Mouse (Mus musculus) embryonic facial prominence, embryonic 11.5 days (tissue): ENCODE results near the gene Epb42. TPM values are rescaled to one million over a fixed set of nuclear protein-coding genes. Genes with fewer than 3 reads are reported as not detected.
"Not testable (repeated sequence)": the region's sequence is repeated elsewhere in the genome, so short reads cannot be mapped to it uniquely, and the experiment has no call there.

Source experiments
- ATAC-seq: fragments of 200-750 bp; cut with Nextera tagmentation; replicated peaks from 2 replicates; pipeline ENCODE4 v1.8.0; 2017; ENCODE audit warnings: low read depth; ENCODE audit not compliant: insufficient number of reproducible peaks, low FRiP score, low TSS enrichment
- DNase-seq: peaks from one replicate; pipeline ENCODE4 v3.0.0-alpha.2; 2015; ENCODE audit warnings: low spot score
- H3K27ac ChIP-seq: fragments of 300-500 bp; sonication (generic); replicated peaks from 2 replicates; pipeline ENCODE4 v1.5.1; 2014; ENCODE audit warnings: mild to moderate bottlenecking, low read depth, low read length, control low read depth
- H3K27me3 ChIP-seq: fragments of 300-500 bp; sonication (generic); 2 replicates; pipeline ENCODE4 v1.6.1; 2014; ENCODE audit warnings: mild to moderate bottlenecking, low read length, moderate library complexity, mixed read lengths; ENCODE audit not compliant: control insufficient read depth, insufficient read depth
- H3K36me3 ChIP-seq: fragments of 300-500 bp; sonication (generic); replicated peaks from 2 replicates; pipeline ENCODE4 v1.6.1; 2014; ENCODE audit warnings: low read depth, mild to moderate bottlenecking, low read length, moderate library complexity, mixed read lengths; ENCODE audit not compliant: control insufficient read depth, insufficient read depth
- H3K4me1 ChIP-seq: fragments of 300-500 bp; sonication (generic); 2 replicates; pipeline ENCODE4 v1.6.1; 2014; ENCODE audit warnings: low read length, mixed read lengths; ENCODE audit not compliant: control insufficient read depth, insufficient read depth
- H3K4me2 ChIP-seq: fragments of 300-500 bp; sonication (generic); 2 replicates; pipeline ENCODE4 v1.6.1; 2014; ENCODE audit warnings: low read depth, mild to moderate bottlenecking, control low read depth, low read length, moderate library complexity
- H3K4me3 ChIP-seq: fragments of 300-500 bp; sonication (generic); 2 replicates; pipeline ENCODE4 v1.5.1; 2014; ENCODE audit warnings: low read depth, low read length, control low read depth
- H3K9ac ChIP-seq: fragments of 300-500 bp; sonication (generic); replicated peaks from 2 replicates; pipeline ENCODE4 v1.6.1; 2014; ENCODE audit warnings: mild to moderate bottlenecking, control low read depth, low read length
- H3K9me3 ChIP-seq: fragments of 300-500 bp; sonication (generic); replicated peaks from 2 replicates; pipeline ENCODE4 v1.6.1; 2016; ENCODE audit warnings: mild to moderate bottlenecking, low read length, inconsistent platforms, mixed read lengths; ENCODE audit not compliant: control insufficient read depth
- WGBS: fragments of 180-500 bp; shearing (Covaris S2); extraction: QIAGEN DNeasy Blood & Tissue Kit; methylation state at CpG from one replicate; pipeline ENCODE4 v1.1.7; 2014; 5-methylcytosine and 5-hydroxymethylcytosine counted together
- polyA plus RNA-seq: library from polyadenylated mRNA; unstranded; fragments of >200 nt; fragmentation: Nextera tagmentation; extraction: Ambion mirVana; gene quantifications from 2 replicates; pipeline ENCODE4 v1.2.1, GENCODE M21; 2014

Epb42 gene
- polyA plus RNA-seq, 1 experiment from 2014 or later = 6.5 TPM

DNA sequence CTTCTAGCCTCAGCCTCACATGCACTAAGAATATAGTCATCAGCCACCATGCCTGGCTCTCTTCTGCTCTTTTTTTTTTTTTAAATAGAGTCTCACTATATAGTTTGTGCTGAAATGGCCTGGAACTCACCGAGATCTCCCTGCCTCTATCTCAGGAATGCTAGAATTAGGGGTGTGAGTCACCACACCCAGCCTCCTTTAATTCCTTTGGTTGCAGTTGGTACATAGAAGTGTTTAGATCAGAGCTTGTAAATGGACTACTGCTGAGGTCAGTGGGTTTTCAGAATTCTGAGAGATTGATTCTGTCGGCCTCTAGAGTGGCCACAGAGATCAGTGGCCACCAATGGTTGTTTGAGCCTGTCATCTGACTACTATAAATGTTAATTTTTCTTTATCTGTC, 56.0 kb downstream of the Epb42 start:
- WGBS = 73% methylated on average over 2 of the region's 2 CpGs
- H3K36me3 ChIP-seq = no peaks in the 10 kb centered on the region
- no peaks in the 10 kb centered on the region for H3K27me3 ChIP-seq
- no peak overlapping the region for H3K4me2 ChIP-seq
- H3K9me3 ChIP-seq = no peaks in the 10 kb centered on the region
- no peaks in the 10 kb centered on the region for H3K4me1 ChIP-seq
- H3K4me3 ChIP-seq = no peak overlapping the region
- H3K9ac ChIP-seq = no peak overlapping the region
- DNase-seq = no peak
- no peak for ATAC-seq
- H3K27ac ChIP-seq = no peak overlapping the region

DNA sequence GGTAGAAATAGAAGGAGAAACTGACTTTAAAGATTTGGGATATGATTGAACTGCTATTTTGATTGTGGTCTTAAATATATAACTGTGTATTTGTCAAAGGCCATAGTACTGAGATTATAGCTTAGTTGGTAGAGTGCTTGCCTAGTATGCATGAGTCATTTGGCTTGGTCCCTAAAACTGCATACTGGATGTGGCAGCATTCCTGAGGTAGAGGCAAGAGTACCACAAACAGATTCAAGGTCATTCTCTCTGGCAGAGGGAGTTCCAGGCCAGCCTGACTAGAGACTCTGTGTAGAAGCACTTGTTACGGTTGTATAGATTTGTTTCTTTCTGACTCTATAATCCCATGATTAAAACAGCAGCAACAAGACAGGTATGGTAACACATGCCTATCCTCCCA, 57.1 kb downstream of the Epb42 start:
- no peak for ATAC-seq
- no peak overlapping the region for H3K27ac ChIP-seq
- no peaks in the 10 kb centered on the region for H3K36me3 ChIP-seq
- WGBS = 76% methylated on average over 1 of the region's 1 CpGs
- H3K9ac ChIP-seq = no peak overlapping the region
- H3K4me2 ChIP-seq = no peak overlapping the region
- no peak for DNase-seq
- H3K9me3 ChIP-seq = no peaks in the 10 kb centered on the region
- no peak overlapping the region for H3K4me3 ChIP-seq
- H3K27me3 ChIP-seq = no peaks in the 10 kb centered on the region
- H3K4me1 ChIP-seq = no peaks in the 10 kb centered on the region

DNA sequence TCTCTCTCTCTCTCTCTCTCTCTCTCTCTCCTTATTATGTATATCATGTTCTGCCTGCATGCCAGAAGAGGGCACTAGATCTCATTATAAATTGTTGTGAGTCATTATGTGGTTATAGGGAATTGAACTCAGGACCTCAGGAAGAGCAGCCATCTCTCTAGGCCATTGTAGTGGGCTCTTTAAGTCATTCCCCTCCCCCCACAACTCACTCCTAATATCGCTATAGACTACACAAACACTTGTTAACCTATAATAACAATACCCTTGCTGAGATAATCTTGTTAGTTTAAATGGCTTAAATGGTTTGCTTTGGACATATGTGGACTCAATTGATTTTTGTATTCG, 58.2 kb downstream of the Epb42 start:
- DNase-seq = no peak
- Histone ChIP-seq H3K36me3 (no peaks in the 10 kb centered on the region), H3K27ac (no peak overlapping the region), H3K4me1 (no peaks in the 10 kb centered on the region), H3K4me2 (no peak overlapping the region), H3K27me3 (no peaks in the 10 kb centered on the region), H3K9ac (no peak overlapping the region), H3K9me3 (no peaks in the 10 kb centered on the region), H3K4me3 (no peak overlapping the region)
- ATAC-seq = no peak
- WGBS = 58% methylated on average over 2 of the region's 2 CpGs

DNA sequence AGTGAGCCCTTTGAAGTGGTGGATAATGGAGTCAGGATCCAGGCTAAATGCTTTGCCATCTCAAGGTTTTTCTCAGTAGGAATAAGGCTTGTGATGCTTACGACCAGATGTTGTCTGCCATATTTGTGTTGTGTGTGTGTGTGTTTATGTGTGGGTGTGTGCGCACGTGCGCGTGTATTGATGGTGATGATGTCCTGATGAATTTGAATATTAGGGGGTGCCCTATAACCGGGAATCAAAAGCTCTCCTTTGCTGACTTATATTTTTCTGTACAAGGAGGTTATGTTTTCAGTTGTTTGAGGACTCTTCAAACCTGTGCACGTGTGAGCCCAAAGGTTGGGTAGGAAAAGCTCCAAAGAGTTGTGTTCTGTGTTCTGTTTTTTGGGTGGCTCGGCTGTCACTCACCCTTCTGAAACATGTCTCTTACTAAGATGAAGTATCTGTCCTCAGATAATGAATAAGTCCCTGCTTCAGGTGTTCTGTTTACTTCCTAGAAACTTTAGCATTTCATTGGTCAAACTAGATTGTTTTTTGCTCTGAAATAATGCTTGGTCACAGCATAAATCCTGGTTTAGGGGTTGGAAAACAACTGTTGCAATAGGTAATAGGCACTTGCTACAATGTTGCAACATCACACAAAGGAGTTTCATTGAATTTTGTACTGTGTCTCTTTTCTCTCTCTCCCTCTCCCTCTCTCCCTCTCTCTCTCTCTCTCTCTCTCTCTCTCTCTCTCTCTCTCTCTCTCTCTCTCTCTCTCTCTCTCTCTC, 58.8 kb downstream of the Epb42 start:
- Histone ChIP-seq H3K9ac (no peak overlapping the region), H3K27me3 (no peaks in the 10 kb centered on the region), H3K4me2 (peak overlapping the region; percentile 97), H3K36me3 (no peaks in the 10 kb centered on the region), H3K4me3 (peak overlapping the region; percentile 54; the same call in 1 of the 2 replicates), H3K27ac (no peak overlapping the region), H3K4me1 (no peaks in the 10 kb centered on the region), H3K9me3 (no peaks in the 10 kb centered on the region)
- DNase-seq (no peak), ATAC-seq (no peak)
- 77% methylated on average over 8 of the region's 8 CpGs for WGBS

DNA sequence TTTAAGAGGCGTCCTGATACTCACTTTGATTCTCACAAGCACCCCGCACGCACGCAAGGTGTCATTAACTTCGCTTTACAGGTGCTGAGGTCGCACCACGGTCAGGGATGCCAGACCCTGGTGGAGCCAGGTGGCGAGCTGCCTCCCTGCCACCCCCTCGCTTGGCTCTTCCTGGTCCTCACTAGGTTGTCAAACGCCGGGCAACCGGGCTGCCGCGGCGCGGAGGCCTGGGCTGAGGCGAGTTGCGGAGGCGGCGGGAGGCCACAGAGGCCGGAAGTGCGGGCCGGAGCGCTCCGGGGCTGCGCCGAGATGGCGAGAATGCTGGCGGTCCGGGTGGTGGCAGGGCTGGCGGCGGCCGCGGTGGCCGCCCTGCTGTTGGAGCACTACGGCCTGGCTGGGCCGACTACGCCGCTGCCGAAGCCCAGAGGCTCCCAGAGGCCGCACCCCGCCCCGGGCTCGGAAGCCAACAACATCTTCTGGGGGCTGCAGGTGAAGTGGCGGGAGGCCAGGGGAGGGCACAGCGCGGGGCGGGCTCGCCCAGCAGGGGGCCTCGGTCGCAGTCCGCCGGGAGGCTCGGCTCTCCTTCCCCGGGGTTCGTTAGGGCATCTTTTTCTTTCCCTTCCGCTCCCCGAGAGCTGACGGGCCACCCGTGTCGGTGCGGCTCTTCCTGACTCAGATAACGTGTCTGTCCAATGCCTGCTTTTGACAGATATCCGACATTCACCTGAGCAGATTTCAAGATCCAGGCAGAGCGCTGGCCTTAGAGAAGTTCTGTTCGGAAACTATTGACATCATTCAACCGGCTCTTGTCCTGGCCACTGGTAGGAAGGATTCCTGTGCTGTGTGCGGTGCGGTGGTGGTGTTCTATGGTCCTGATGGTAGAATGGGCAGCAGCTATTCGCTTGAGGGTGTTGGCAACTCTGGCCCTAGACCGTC, 59.6 kb downstream of the Epb42 start, which contains the start of gene Tmem62:
Gene Tmem62 (plus strand): TSS at position 28 of the 936 bp plus-strand sequence.
- WGBS = under 1% methylated on average over 70 of the region's 71 CpGs
- Histone ChIP-seq H3K27ac (peak within 1 kb of the TSS; percentile 16; the same call in 1 of the 2 replicates), H3K36me3 (no peaks in the 10 kb centered on the region), H3K9me3 (no peaks in the 10 kb centered on the region), H3K4me2 (peak within 1 kb of the TSS; percentile 97), H3K9ac (peak within 1 kb of the TSS; percentile 83), H3K27me3 (no peaks in the 10 kb centered on the region), H3K4me3 (peak within 1 kb of the TSS; percentile 54), H3K4me1 (no peaks in the 10 kb centered on the region)
- ATAC-seq = peak; percentile 67; the same call in 1 of the 2 replicates
- peak; percentile 51 for DNase-seq

DNA sequence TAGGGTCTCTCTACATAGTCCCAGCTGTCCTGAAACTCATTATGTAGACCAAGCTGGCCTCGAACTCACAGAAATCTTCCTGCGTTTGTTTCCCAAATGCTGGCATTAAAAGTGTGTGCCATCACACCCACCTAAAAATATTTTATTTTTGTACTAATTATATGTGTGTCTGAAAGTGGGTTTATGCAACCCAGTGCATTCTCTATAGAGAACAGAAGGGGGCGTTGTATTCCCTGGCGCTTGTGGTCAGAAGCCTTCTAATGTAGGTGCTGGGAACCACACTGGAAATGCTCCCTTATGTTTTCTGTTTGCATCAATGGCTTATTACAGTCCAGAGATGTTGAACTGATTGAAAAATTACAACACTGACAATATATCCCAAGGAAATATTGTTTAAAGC, 60.6 kb downstream of the Epb42 start:
- Histone ChIP-seq H3K4me2 (no peak overlapping the region), H3K4me1 (no peaks in the 10 kb centered on the region), H3K27ac (no peak overlapping the region), H3K9ac (no peak overlapping the region), H3K36me3 (no peaks in the 10 kb centered on the region), H3K27me3 (no peaks in the 10 kb centered on the region), H3K4me3 (no peak overlapping the region), H3K9me3 (no peaks in the 10 kb centered on the region)
- WGBS = 45% methylated on average over 4 of the region's 4 CpGs
- ATAC-seq (no peak), DNase-seq (no peak)

DNA sequence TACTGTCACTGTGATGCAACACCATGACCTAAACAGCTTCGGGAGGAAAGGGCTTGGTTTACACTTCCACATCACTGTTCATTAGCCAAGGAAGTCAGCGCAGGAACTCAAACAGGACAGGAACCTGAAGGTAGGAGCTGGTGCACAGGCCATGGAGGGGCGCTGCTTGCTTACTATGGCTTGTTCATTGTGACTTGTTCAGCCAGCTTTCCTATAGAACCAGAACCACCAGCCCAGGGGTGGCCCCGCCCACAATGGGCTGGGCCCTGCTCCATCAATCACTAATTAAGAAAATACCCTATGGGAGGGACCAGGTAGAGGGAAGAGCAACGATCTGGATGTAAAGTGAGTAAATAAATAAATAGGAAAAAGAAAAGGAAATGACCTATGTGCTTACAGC, 63.9 kb downstream of the Epb42 start:
- peaks cover 3% of the 10 kb centered on the region; the same call in 1 of the 2 replicates for H3K4me1 ChIP-seq
- no peaks in the 10 kb centered on the region for H3K36me3 ChIP-seq
- no peak overlapping the region for H3K4me3 ChIP-seq
- DNase-seq (no peak), ATAC-seq (no peak)
- WGBS = 19% methylated on average over 5 of the region's 5 CpGs
- no peak overlapping the region for H3K9ac ChIP-seq
- no peak overlapping the region for H3K27ac ChIP-seq
- H3K4me2 ChIP-seq = no peak overlapping the region; the same call in 1 of the 2 replicates
- no peaks in the 10 kb centered on the region for H3K9me3 ChIP-seq
- H3K27me3 ChIP-seq = no peaks in the 10 kb centered on the region

DNA sequence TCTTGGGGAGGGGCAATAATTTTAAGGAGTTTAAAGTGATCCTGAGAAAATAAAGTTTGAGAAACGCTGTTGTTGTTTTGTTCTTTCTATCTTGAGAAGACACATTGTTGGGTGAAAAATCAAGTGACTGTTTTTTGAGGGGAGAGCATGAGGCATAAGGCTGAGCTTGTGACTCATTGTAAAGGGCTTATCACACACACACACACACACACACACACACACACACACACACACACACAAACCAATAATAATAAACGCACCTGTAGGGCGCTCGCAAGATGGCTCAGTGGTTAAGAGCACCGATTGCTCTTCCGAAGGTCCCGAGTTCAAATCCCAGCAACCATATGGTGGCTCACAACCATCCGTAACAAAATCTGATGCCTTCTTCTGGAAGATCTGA, 64.6 kb downstream of the Epb42 start:
- not testable (repeated sequence) for H3K36me3 ChIP-seq, H3K4me1 ChIP-seq, H3K27ac ChIP-seq, DNase-seq, H3K4me3 ChIP-seq, H3K27me3 ChIP-seq, H3K9ac ChIP-seq, ATAC-seq, H3K4me2 ChIP-seq, H3K9me3 ChIP-seq
- WGBS = 96% methylated on average over 8 of the region's 8 CpGs
